Mouse (Mus musculus) forebrain, postnatal 0 days (tissue): Measurements from ENCODE around the gene Micu1. TPM values are rescaled to one million over a fixed set of nuclear protein-coding genes. Genes with fewer than 3 reads are reported as not detected.

Experiments used
- ATAC-seq: fragments of 200-750 bp; cut with Nextera tagmentation; 2 replicates; pipeline ENCODE4 v1.8.0; 2017; ENCODE audit warnings: mild to moderate bottlenecking, moderate library complexity
- DNase-seq: peaks from one replicate; pipeline ENCODE4 v3.0.0-alpha.2; 2015
- H3K27ac ChIP-seq: fragments of 300-500 bp; sonication (generic); 2 replicates; pipeline ENCODE4 v1.5.1; 2014; ENCODE audit warnings: low read depth, mild to moderate bottlenecking, antibody characterized with exemption, low read length, moderate library complexity, mixed read lengths
- H3K27me3 ChIP-seq: fragments of 300-500 bp; sonication (generic); 2 replicates; pipeline ENCODE4 v1.6.1; 2014; ENCODE audit warnings: mild to moderate bottlenecking, low read length, mixed read lengths; ENCODE audit not compliant: insufficient read depth
- H3K36me3 ChIP-seq: fragments of 300-500 bp; sonication (generic); 2 replicates; pipeline ENCODE4 v1.6.1; 2014; ENCODE audit warnings: mild to moderate bottlenecking, moderate library complexity; ENCODE audit not compliant: insufficient read depth
- H3K4me1 ChIP-seq: fragments of 300-500 bp; sonication (generic); 2 replicates; pipeline ENCODE4 v1.6.1; 2014; ENCODE audit warnings: antibody characterized with exemption; ENCODE audit not compliant: insufficient read depth
- H3K4me2 ChIP-seq: fragments of 300-500 bp; sonication (generic); 2 replicates; pipeline ENCODE4 v1.6.1; 2014; ENCODE audit warnings: low read depth, mild to moderate bottlenecking, moderate library complexity
- H3K4me3 ChIP-seq: fragments of 300-500 bp; sonication (generic); 2 replicates; pipeline ENCODE4 v1.5.1; 2014; ENCODE audit warnings: low read depth, low read length, mixed read lengths
- H3K9ac ChIP-seq: fragments of 300-500 bp; sonication (generic); 2 replicates; pipeline ENCODE4 v1.6.1; 2014; ENCODE audit warnings: mild to moderate bottlenecking
- H3K9me3 ChIP-seq: fragments of 300-500 bp; sonication (generic); 2 replicates; pipeline ENCODE4 v1.6.1; 2016; ENCODE audit warnings: low read length
- CTCF ChIP-seq: sonication (generic); IDR thresholded peaks from 2 replicates; pipeline ENCODE4 v1.5.1; 2016; ENCODE audit warnings: antibody characterized with exemption, control low read depth, low read depth
- WGBS: fragments of 180-500 bp; shearing (Covaris S2); extraction: QIAGEN DNeasy Blood & Tissue Kit; methylation state at CpG from one replicate; pipeline ENCODE4 v1.1.7; 2014; 5-methylcytosine and 5-hydroxymethylcytosine counted together
- polyA plus RNA-seq: library from polyadenylated mRNA; unstranded; fragments of >200 nt; fragmentation: Nextera tagmentation; extraction: Ambion mirVana; gene quantifications from 2 replicates; pipeline ENCODE4 v1.2.1, GENCODE M21; 2015
- total RNA-seq: library from RNA; depleted of rRNA; stranded (reverse); fragments of >200 nt; gene quantifications from 2 replicates; pipeline ENCODE4 v1.2.3, GENCODE M21; 2014; rRNA removed

Gene Micu1
- total RNA-seq (69.6 and 69.7 TPM in 2 replicates), polyA plus RNA-seq (61.6 and 72.0 TPM in 2 replicates)

- H3K4me1 ChIP-seq = peaks cover 6% of the 10 kb centered on the region; the same call in 1 of the 2 replicates
- DNase-seq = peak; percentile 95
- no peaks in the 10 kb centered on the region for H3K36me3 ChIP-seq
- peak within 1 kb of the TSS; percentile 75 for H3K9ac ChIP-seq
- TF ChIP-seq CTCF = 0 out of 2 replicates have a peak, but pooled peaks have one; percentile 14
- ATAC-seq = peak; percentile 99
- under 1% methylated on average over 44 of the region's 48 CpGs for WGBS
- peak within 1 kb of the TSS; percentile 92 for H3K4me3 ChIP-seq
- H3K4me2 ChIP-seq = peak within 1 kb of the TSS; percentile 82
- H3K27ac ChIP-seq = peak within 1 kb of the TSS; percentile 46
- H3K27me3 ChIP-seq = no peaks in the 10 kb centered on the region
- no peaks in the 10 kb centered on the region for H3K9me3 ChIP-seq
Measured at GRCm38 (mm10) chr10:59702207-59703032, at the start of gene Micu1. TSS of gene Micu1 (plus strand) at chr10:59702477.

- Histone ChIP-seq H3K4me3 (no peak overlapping the region), H3K4me1 (no peaks in the 10 kb centered on the region), H3K4me2 (no peak overlapping the region), H3K9me3 (no peaks in the 10 kb centered on the region), H3K27ac (no peak overlapping the region), H3K9ac (no peak overlapping the region), H3K36me3 (no peaks in the 10 kb centered on the region), H3K27me3 (no peaks in the 10 kb centered on the region)
- ATAC-seq (no peak), DNase-seq (no peak)
- no peak for TF ChIP-seq CTCF
- 75% methylated on average over 13 of the region's 13 CpGs for WGBS
Measured at GRCm38 (mm10) chr10:59656799-59657198, 45.5 kb upstream of the Micu1 start.

GRCm38 (mm10) chr10:59664765-59665164, 37.5 kb upstream of the Micu1 start:
- Histone ChIP-seq H3K4me3 (no peak overlapping the region), H3K4me1 (peaks cover 3% of the 10 kb centered on the region; the same call in 1 of the 2 replicates), H3K36me3 (no peaks in the 10 kb centered on the region), H3K9ac (no peak overlapping the region), H3K4me2 (no peak overlapping the region), H3K27me3 (no peaks in the 10 kb centered on the region), H3K27ac (no peak overlapping the region), H3K9me3 (no peaks in the 10 kb centered on the region)
- TF ChIP-seq CTCF = no peak
- no peak for DNase-seq
- WGBS = 73% methylated on average over 2 of the region's 2 CpGs
- ATAC-seq = no peak

DNA sequence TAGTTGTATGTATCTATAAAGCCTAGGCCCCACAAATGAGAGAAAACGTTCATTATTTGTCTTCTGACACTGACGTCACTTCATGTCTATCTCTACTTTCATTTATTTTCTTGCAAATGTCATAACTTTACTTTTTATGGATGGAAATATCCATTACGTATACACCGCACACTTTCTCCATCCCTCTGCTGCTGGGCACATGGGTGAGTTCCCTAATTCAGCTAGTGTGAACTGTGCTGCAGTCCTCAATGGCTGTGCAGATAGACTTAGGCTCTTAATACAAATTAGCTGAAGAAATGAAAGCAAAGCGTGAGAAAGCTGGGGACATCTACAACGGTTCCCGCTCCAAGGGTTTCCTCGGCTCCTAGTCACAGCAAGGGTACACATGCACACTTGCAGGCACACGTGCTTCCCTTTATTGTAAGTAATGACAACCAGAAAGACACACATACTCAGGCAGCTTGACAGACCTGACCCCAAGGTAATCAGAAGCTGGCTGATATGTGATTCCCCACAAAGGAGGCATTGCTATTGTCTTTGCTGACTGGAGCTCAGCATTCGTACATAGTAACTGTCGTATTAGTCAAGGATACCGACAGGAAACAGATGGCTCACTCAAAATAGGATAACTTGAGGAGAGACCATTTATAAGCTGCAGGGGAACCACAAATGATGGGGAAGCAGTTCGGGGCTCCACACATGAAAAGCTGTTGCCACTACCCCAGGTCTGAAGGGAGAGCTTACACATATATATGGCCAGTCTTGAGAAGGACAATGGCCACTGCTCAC, 36.6 kb upstream of the Micu1 start:
- no peak overlapping the region for H3K9ac ChIP-seq
- no peaks in the 10 kb centered on the region for H3K27me3 ChIP-seq
- H3K36me3 ChIP-seq = no peaks in the 10 kb centered on the region
- DNase-seq (peak; percentile 20), ATAC-seq (peak; percentile 36; the same call in 1 of the 2 replicates)
- no peak overlapping the region for H3K4me2 ChIP-seq
- peaks cover 3% of the 10 kb centered on the region; the same call in 1 of the 2 replicates for H3K4me1 ChIP-seq
- no peak overlapping the region for H3K27ac ChIP-seq
- no peak for TF ChIP-seq CTCF
- no peaks in the 10 kb centered on the region for H3K9me3 ChIP-seq
- no peak overlapping the region for H3K4me3 ChIP-seq
- WGBS = 65% methylated on average over 13 of the region's 13 CpGs

GRCm38 (mm10) chr10:59667377-59667776, 34.9 kb upstream of the Micu1 start:
- WGBS = 31% methylated on average over 6 of the region's 6 CpGs
- H3K4me1 ChIP-seq = peaks cover 3% of the 10 kb centered on the region; the same call in 1 of the 2 replicates
- ATAC-seq = no peak
- no peak overlapping the region for H3K27ac ChIP-seq
- H3K4me3 ChIP-seq = no peak overlapping the region
- no peaks in the 10 kb centered on the region for H3K36me3 ChIP-seq
- H3K4me2 ChIP-seq = no peak overlapping the region
- peak; percentile 27 for DNase-seq
- no peak overlapping the region for H3K9ac ChIP-seq
- no peak for TF ChIP-seq CTCF
- no peaks in the 10 kb centered on the region for H3K27me3 ChIP-seq
- H3K9me3 ChIP-seq = no peaks in the 10 kb centered on the region

DNA sequence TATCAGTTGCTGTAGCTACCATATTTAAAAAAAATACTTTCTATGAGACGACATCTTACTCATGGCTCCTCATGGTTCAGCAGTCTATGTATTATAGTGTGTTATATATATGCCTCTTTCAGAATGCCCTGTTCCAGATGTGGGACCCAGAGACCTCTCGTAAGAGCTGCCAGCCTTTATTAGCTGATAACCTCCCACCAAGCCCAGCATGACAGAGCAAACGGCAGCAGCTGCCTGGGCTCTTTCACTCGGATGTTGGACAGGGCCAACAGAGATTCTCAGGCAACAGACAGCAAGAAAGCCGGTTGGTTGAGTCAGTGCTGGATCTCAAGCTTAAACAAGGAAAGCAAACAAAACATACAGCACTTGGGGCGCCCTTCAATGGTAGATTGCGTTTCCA, 33.8 kb upstream of the Micu1 start:
- DNase-seq (no peak), ATAC-seq (no peak)
- TF ChIP-seq CTCF = no peak
- no peaks in the 10 kb centered on the region for H3K9me3 ChIP-seq
- H3K9ac ChIP-seq = no peak overlapping the region
- H3K36me3 ChIP-seq = no peaks in the 10 kb centered on the region
- WGBS = 76% methylated on average over 7 of the region's 7 CpGs
- H3K27ac ChIP-seq = no peak overlapping the region
- no peak overlapping the region for H3K4me2 ChIP-seq
- no peaks in the 10 kb centered on the region for H3K27me3 ChIP-seq
- no peak overlapping the region for H3K4me3 ChIP-seq
- H3K4me1 ChIP-seq = peaks cover 3% of the 10 kb centered on the region; the same call in 1 of the 2 replicates

- Histone ChIP-seq H3K27me3 (no peaks in the 10 kb centered on the region), H3K4me3 (no peak overlapping the region), H3K9me3 (no peaks in the 10 kb centered on the region), H3K4me1 (no peaks in the 10 kb centered on the region), H3K36me3 (no peaks in the 10 kb centered on the region), H3K4me2 (no peak overlapping the region), H3K9ac (no peak overlapping the region), H3K27ac (no peak overlapping the region)
- TF ChIP-seq CTCF = no peak
- peak; percentile 30 for DNase-seq
- no peak for ATAC-seq
- 57% methylated on average over 1 of the region's 1 CpGs for WGBS
Measured at GRCm38 (mm10) chr10:59677836-59678235, 24.4 kb upstream of the Micu1 start.
